Mouse (Mus musculus) lung, adult 10 weeks (tissue): ENCODE results near the gene Btg1. TPM values are rescaled to one million over a fixed set of nuclear protein-coding genes. Genes with fewer than 3 reads are reported as not detected.

ENCODE experiments used
- polyA plus RNA-seq: library from polyadenylated mRNA; stranded (reverse); fragments of 350-450 nt; fragmentation: Illumina TruSeq; extraction: RNeasy Lipid Tissue Mini Kit (QIAGEN cat#74804); gene quantifications from one replicate; pipeline ENCODE4 v1.2.3, GENCODE M21; 2014; ENCODE audit warnings: low read depth, low replicate concordance; ENCODE audit not compliant: insufficient read depth

The Btg1 gene
- polyA plus RNA-seq = 68.3 TPM

DNA sequence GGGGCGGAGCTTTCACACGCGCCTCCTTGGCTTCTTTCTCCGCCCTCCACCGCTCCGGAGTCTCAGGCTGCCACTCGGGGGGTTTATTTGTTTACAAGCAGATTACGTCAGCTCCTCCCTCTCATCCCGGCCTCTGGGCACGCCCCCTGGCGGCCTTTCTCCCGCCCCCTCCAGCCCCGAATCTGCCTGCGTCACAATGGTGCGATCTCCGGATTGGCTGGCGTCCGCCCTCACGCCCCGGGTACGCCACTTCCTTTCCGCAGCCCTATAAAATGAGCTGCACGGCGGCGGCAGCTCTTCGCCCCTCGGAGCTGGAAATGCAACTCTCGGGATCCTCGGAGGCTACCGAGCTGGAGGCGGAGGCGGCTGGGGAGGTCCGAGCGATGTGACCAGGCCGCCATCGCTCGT lies at the start of gene Btg1:
TSS of gene Btg1 (plus strand) at position 298 of the 408 bp plus-strand sequence.

